Mouse (Mus musculus): Measurements from ENCODE around the gene Cdkl4.

- TF ChIP-seq CTCF (IDR thresholded peaks at IDR 0.05; ENCODE audit: borderline replicate concordance, control insufficient read depth, extremely low read depth, insufficient read depth, low read length, poor library complexity) (no peak), POLR2A (IDR thresholded peaks at IDR 0.05; ENCODE audit: control insufficient read depth, extremely low read depth, insufficient read depth, low read length, poor library complexity) (no peak)
Observed at GRCm38 (mm10) chr17:80515513-80515912, 62.1 kb downstream of the Cdkl4 start.
